Mouse (Mus musculus) Patski (cell line): ENCODE data around the gene U2af2. TPM values are rescaled to one million over a fixed set of nuclear protein-coding genes. Genes with fewer than 3 reads are reported as not detected.
A peak's percentile ranks its signal among the peaks of the same experiment; 100 is the strongest.

Experiments used
- ATAC-seq: fragments of 100-300 bp; one replicate; pipeline ENCODE4 v1.8.0; 2021
- CTCF ChIA-PET: fragments of 350-600 bp; sonication (Branson Sonifier 250); formaldehyde crosslinking; loops from one replicate; lab custom pipeline; 2022; ENCODE audit warnings: inconsistent platforms; lab: Charles Lee
- POLR2A ChIA-PET: fragments of 350-600 bp; sonication (Branson Sonifier 250); formaldehyde crosslinking; loops from one replicate; lab custom pipeline; 2022; ENCODE audit warnings: antibody characterized with exemption, inconsistent platforms; lab: Charles Lee
- DNase-seq: peaks from one replicate; pipeline ENCODE4 v3.0.0-alpha.2; 2011; ENCODE audit warnings: low read depth, low spot score
- H3K27me3 ChIP-seq: fragments of 371-371 bp; one replicate; pipeline ENCODE4 v1.5.1; 2021
- CTCF ChIP-seq: fragments of 100-300 bp; IDR thresholded peaks from one replicate; pipeline ENCODE4 v1.5.1; 2021
- in situ Hi-C: fragments of 300-500 bp; cut with MboI; formaldehyde crosslinking; loops from 3 replicates; pipeline ENCODE4 v1.11.1; 2018; ENCODE audit warnings: low pct_unique_long_range_greater_than_20kb, mixed read lengths
- polyA plus RNA-seq: library from polyadenylated mRNA; unstranded; gene quantifications from one replicate; pipeline ENCODE4 v1.2.3, GENCODE M21; 2021

The U2af2 gene
- polyA plus RNA-seq, 1 experiment from 2014 or later: 216 TPM

DNA sequence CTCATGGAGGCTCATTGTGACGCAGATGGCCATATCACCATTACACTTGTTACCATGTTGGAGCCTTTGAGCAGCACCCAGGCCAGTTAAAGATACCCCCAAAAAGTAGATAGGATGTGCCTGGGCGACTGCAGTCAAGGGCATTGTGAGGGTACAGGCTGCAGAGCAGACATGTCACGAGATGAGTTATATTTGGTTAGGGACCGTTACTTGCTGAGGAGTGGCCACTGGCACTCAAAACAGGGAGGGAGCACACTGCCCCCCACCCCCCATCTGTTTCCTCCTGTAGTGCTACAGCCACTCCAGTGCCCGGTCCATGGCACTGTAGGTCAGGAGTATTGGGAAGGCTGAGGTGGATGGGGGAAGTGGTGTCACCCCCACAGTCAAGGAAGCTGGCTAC is 36.8 kb downstream of the U2af2 start:
- CTCF ChIA-PET: no interaction called here
- H3K27me3 ChIP-seq: no peaks in the 10 kb centered on the region
- ATAC-seq (no peak), DNase-seq (no peak)
- TF ChIP-seq CTCF: no peak
- POLR2A ChIA-PET: no interaction called here
- in situ Hi-C loops: loop anchor here (25.0 kb wide), 1 partner anchor 936 kb away; the partner anchor contains the start of genes Cdc42ep5 and Leng9

DNA sequence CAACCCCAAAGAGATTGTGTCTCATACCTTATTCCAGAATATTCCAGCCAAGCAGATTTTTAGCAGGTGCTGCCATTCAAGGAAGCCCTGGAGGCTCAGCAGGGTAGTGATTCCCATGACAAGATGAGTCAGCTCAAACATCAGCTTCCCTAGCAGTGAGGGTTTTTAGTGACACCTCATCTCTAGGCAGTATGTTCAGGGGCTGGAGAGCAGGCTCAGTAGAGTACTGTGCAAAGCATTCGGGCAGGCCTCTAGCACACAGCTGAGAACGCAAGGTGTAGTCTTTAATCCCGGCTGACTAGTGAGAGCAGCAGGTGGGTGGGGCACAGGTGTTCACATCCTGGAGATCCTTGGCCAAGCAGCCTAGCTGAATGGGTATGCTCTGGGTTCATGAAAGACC is 37.9 kb downstream of the U2af2 start:
- in situ Hi-C loops: loop anchor here (25.0 kb wide), 1 partner anchor 937 kb away; the partner anchor contains the start of genes Cdc42ep5 and Leng9
- ChIA-PET CTCF (no interaction called here), POLR2A (no interaction called here)
- TF ChIP-seq CTCF: no peak
- DNase-seq: no peak
- no peak for ATAC-seq
- no peaks in the 10 kb centered on the region for H3K27me3 ChIP-seq

- no peak for ATAC-seq
- no peak for DNase-seq
- in situ Hi-C loops: no loop called here
- ChIA-PET CTCF (no interaction called here), POLR2A (interaction anchor here (0.6 kb wide), 1 partner anchor 12 kb away, joined by 3 read pairs; no protein-coding TSS in a partner anchor)
- no peak for TF ChIP-seq CTCF
- no peaks in the 10 kb centered on the region for H3K27me3 ChIP-seq
Measured at GRCm38 (mm10) chr7:5101066-5101663, 39.2 kb downstream of the U2af2 start.

GRCm38 (mm10) chr7:5102564-5102963 is 40.6 kb downstream of the U2af2 start:
- DNase-seq: no peak
- ATAC-seq: no peak
- no peaks in the 10 kb centered on the region for H3K27me3 ChIP-seq
- CTCF ChIA-PET: no interaction called here
- in situ Hi-C loops: no loop called here
- TF ChIP-seq CTCF: no peak
- POLR2A ChIA-PET: no interaction called here

DNA sequence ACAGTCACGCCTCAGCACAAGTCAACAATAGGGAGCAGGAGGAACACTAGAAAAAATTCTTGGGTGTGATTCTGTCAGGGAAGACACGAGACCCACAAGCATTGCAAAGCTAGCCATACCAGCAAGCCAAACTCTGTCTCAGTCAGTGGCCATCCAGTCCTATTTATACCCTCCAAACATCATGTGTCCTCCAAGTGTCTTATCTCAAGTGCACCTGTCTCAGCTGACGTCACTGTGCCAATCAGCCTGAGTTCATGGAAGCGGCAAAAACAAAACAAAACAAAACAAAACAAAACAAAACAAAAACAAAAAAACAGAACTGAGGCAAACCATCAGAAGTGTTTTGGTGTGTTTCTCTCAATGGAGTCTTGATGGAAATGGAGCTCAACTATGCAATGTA is 46.3 kb downstream of the U2af2 start:
- DNase-seq (no peak), ATAC-seq (no peak)
- in situ Hi-C loops: no loop called here
- POLR2A ChIA-PET: no interaction called here
- TF ChIP-seq CTCF: no peak
- no peaks in the 10 kb centered on the region for H3K27me3 ChIP-seq
- CTCF ChIA-PET: no interaction called here

DNA sequence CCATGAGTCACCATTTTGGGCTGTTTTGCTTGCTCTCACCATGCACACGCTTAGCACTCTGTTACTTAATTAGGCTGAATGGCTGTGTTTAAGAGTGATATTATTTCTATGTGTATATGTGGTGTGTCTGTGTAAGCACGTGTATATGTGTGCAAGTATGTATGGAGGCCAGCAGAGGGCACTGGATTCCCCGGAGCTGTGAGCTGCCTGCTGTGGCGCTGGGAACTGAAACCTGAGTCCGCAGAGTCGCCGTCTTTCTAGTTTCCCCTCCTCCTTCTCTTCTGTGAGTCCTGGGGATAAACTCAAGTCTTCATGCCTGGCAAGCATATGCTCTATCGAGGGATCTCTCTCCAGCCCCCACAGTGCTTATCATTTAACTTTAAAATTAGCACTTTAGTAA is 47.4 kb downstream of the U2af2 start:
- DNase-seq (no peak), ATAC-seq (no peak)
- ChIA-PET CTCF (no interaction called here), POLR2A (interaction anchor here (0.5 kb wide), 1 partner anchor 226 kb away, joined by 3 read pairs; no protein-coding TSS in a partner anchor)
- TF ChIP-seq CTCF: no peak
- H3K27me3 ChIP-seq: no peaks in the 10 kb centered on the region
- in situ Hi-C loops: no loop called here

DNA sequence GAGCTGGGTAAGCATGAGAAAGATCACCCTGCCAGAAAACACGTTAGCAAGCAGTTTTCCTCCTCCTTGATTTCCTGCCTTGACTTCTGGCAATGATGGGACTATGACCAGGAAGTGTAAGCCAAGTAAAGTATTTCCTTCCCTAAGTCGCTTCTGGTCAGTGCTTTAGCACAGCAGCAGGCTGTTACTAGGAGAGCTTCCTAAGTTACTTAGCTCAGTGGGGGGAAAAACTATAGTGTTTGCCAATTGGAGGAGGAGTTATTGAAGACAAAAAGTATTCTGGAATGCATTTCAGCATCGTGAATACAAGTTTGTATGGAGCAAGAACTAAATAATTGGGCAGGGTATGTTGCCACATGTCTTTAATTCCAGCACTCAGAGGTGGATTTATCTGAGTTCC is 50.8 kb downstream of the U2af2 start:
- ATAC-seq: no peak
- ChIA-PET CTCF (no interaction called here), POLR2A (interaction anchor here (0.6 kb wide), 1 partner anchor 11 kb away, joined by 3 read pairs; no protein-coding TSS in a partner anchor)
- in situ Hi-C loops: no loop called here
- no peak for DNase-seq
- TF ChIP-seq CTCF: no peak
- no peaks in the 10 kb centered on the region for H3K27me3 ChIP-seq

GRCm38 (mm10) chr7:5116850-5117249 is 54.9 kb downstream of the U2af2 start, which contains the start of gene Rfpl4:
Gene Rfpl4 (minus strand): TSS chr7:5116950.
- POLR2A ChIA-PET: no interaction called here
- no peak for ATAC-seq
- no peak for TF ChIP-seq CTCF
- in situ Hi-C loops: no loop called here
- CTCF ChIA-PET: interaction anchor here (1.4 kb wide), 1 partner anchor 13 kb away, joined by 3 read pairs; no protein-coding TSS in a partner anchor
- peaks cover 9% of the 10 kb centered on the region for H3K27me3 ChIP-seq
- DNase-seq: no peak

- H3K27me3 ChIP-seq: peaks cover 13% of the 10 kb centered on the region
- in situ Hi-C loops: no loop called here
- CTCF ChIA-PET: no interaction called here
- no peak for ATAC-seq
- no peak for TF ChIP-seq CTCF
- POLR2A ChIA-PET: no interaction called here
- no peak for DNase-seq
Measured at GRCm38 (mm10) chr7:5125078-5125477, 63.1 kb downstream of the U2af2 start.

- H3K27me3 ChIP-seq: peaks cover 13% of the 10 kb centered on the region
- in situ Hi-C loops: no loop called here
- DNase-seq: no peak
- no peak for ATAC-seq
- POLR2A ChIA-PET: no interaction called here
- peak; percentile 76 for TF ChIP-seq CTCF
- CTCF ChIA-PET: no interaction called here
Measured at GRCm38 (mm10) chr7:5125549-5126406, 63.8 kb downstream of the U2af2 start, which contains the start of gene Rasl2-9. Gene Rasl2-9 (minus strand): TSS chr7:5125950.

Other genes starting within 250 kb of the U2af2 start
- gene Ube2s, start 249.6 kb upstream of the U2af2 start, polyA plus RNA-seq: 250 TPM
- 1.9 TPM for gene Shisa7, start 217.4 kb upstream of the U2af2 start, polyA plus RNA-seq
- 8.5 TPM for gene Isoc2b, start 191.9 kb upstream of the U2af2 start, polyA plus RNA-seq
- 6.6 TPM for gene Isoc2a, start 185.0 kb upstream of the U2af2 start, polyA plus RNA-seq
- not detected for gene Gm36210, start 155.6 kb upstream of the U2af2 start, polyA plus RNA-seq
- gene Zfp628, start 146.9 kb upstream of the U2af2 start, polyA plus RNA-seq: 8.1 TPM
- 5.3 TPM for gene Nat14, start 140.1 kb upstream of the U2af2 start, polyA plus RNA-seq
- 4.7 TPM for gene Ssc5d, start 136.4 kb upstream of the U2af2 start, polyA plus RNA-seq
- 1.8 TPM for gene Sbk2, start 97.7 kb upstream of the U2af2 start, polyA plus RNA-seq
- gene Sbk3, start 91.0 kb upstream of the U2af2 start, polyA plus RNA-seq: 0.09 TPM
- gene Zfp579, start 66.0 kb upstream of the U2af2 start, polyA plus RNA-seq: 25.1 TPM
- gene Zfp524, start 47.7 kb upstream of the U2af2 start, polyA plus RNA-seq: 11.0 TPM
- 31.6 TPM for gene Fiz1, start 47.4 kb upstream of the U2af2 start, polyA plus RNA-seq
- 1.3 TPM for gene Gm44973, start 46.6 kb upstream of the U2af2 start, polyA plus RNA-seq
- 33.9 TPM for gene Zfp865, start 41.8 kb upstream of the U2af2 start, polyA plus RNA-seq
- 7.9 TPM for gene Ccdc106, start 41.6 kb upstream of the U2af2 start, polyA plus RNA-seq
- gene 4632433K11Rik, start 28.0 kb upstream of the U2af2 start, polyA plus RNA-seq: not detected
- gene Zfp784, start 23.7 kb upstream of the U2af2 start, polyA plus RNA-seq: 6.3 TPM
- gene Zfp580, start 10.6 kb upstream of the U2af2 start, polyA plus RNA-seq: 22.4 TPM
- gene Epn1, start 18.1 kb downstream of the U2af2 start, polyA plus RNA-seq: 138 TPM
- gene Rfpl4, start 54.8 kb downstream of the U2af2 start, polyA plus RNA-seq: not detected
- 0.05 TPM for gene Rasl2-9, start 63.8 kb downstream of the U2af2 start, polyA plus RNA-seq
- gene Vmn1r55, start 87.5 kb downstream of the U2af2 start, polyA plus RNA-seq: under 0.01 TPM
- gene Vmn1r56, start 134.6 kb downstream of the U2af2 start, polyA plus RNA-seq: not detected
- gene Vmn1r57, start 156.3 kb downstream of the U2af2 start, polyA plus RNA-seq: not detected